Mouse (Mus musculus) heart, embryonic 14.5 days (tissue): Measurements from ENCODE around the gene Capn7. TPM values are rescaled to one million over a fixed set of nuclear protein-coding genes. Genes with fewer than 3 reads are reported as not detected.

ENCODE experiments used
- ATAC-seq: fragments of 200-750 bp; cut with Nextera tagmentation; 2 replicates; pipeline ENCODE4 v1.8.0; 2017; ENCODE audit warnings: low read depth, moderate TSS enrichment; ENCODE audit not compliant: insufficient number of reproducible peaks, insufficient read depth, low FRiP score
- H3K27ac ChIP-seq, 2 experiments: fragments of 200-500 bp in 1 of 2; fragments of 300-500 bp in 1 of 2; sonication (generic) in 1 of 2; replicated peaks in 1 of 2; 2 replicates each; pipeline ENCODE4 v1.5.1; 2012 to 2014; ENCODE audit warnings: low read depth in 2 of 2, low read length in 2 of 2, control low read depth in 1 of 2, mild to moderate bottlenecking in 1 of 2, mixed read lengths in 1 of 2; ENCODE audit not compliant: control insufficient read depth in 1 of 2, insufficient read depth in 1 of 2
- H3K27me3 ChIP-seq: fragments of 300-500 bp; sonication (generic); 2 replicates; pipeline ENCODE4 v1.6.1; 2014; ENCODE audit warnings: mild to moderate bottlenecking, low read length, control low read depth; ENCODE audit not compliant: control insufficient read depth, insufficient read depth
- H3K36me3 ChIP-seq: fragments of 300-500 bp; sonication (generic); 2 replicates; pipeline ENCODE4 v1.6.1; 2014; ENCODE audit warnings: mild to moderate bottlenecking, control low read depth, low read length, mixed read lengths; ENCODE audit not compliant: control insufficient read depth, insufficient read depth
- H3K4me1 ChIP-seq, 2 experiments: fragments of 200-500 bp in 1 of 2; fragments of 300-500 bp in 1 of 2; sonication (generic) in 1 of 2; 2 replicates each; pipeline ENCODE4 v1.6.1; 2012 to 2014; ENCODE audit warnings: low read length in 2 of 2, control low read depth in 1 of 2, mixed read lengths in 1 of 2; ENCODE audit not compliant: control insufficient read depth in 2 of 2, insufficient read depth in 2 of 2
- H3K4me2 ChIP-seq: fragments of 300-500 bp; sonication (generic); 2 replicates; pipeline ENCODE4 v1.6.1; 2014; ENCODE audit warnings: mild to moderate bottlenecking, low read length
- H3K4me3 ChIP-seq, 2 experiments: fragments of 200-500 bp in 1 of 2; fragments of 300-500 bp in 1 of 2; sonication (generic) in 1 of 2; 2 replicates each; pipeline ENCODE4 v1.5.1; 2012 to 2014; ENCODE audit warnings: low read length in 2 of 2, mild to moderate bottlenecking in 2 of 2, control low read depth in 1 of 2, low read depth in 1 of 2, moderate library complexity in 1 of 2; ENCODE audit not compliant: control insufficient read depth in 1 of 2, insufficient read depth in 1 of 2
- H3K9ac ChIP-seq: fragments of 300-500 bp; sonication (generic); 2 replicates; pipeline ENCODE4 v1.6.1; 2014; ENCODE audit warnings: mild to moderate bottlenecking, low read length
- H3K9me3 ChIP-seq: fragments of 300-500 bp; sonication (generic); 2 replicates; pipeline ENCODE4 v1.6.1; 2016; ENCODE audit warnings: low read length, control low read depth; ENCODE audit not compliant: control insufficient read depth
- WGBS: fragments of 180-500 bp; shearing (Covaris S2); extraction: QIAGEN DNeasy Blood & Tissue Kit; methylation state at CpG from one replicate; pipeline ENCODE4 v1.1.7; 2014; 5-methylcytosine and 5-hydroxymethylcytosine counted together
- polyA plus RNA-seq: library from polyadenylated mRNA; unstranded; fragments of >200 nt; fragmentation: Nextera tagmentation; extraction: Ambion mirVana; gene quantifications from 2 replicates; pipeline ENCODE4 v1.2.1, GENCODE M21; 2014

The Capn7 gene
- polyA plus RNA-seq: 44.9 and 45.9 TPM in 2 replicates

DNA sequence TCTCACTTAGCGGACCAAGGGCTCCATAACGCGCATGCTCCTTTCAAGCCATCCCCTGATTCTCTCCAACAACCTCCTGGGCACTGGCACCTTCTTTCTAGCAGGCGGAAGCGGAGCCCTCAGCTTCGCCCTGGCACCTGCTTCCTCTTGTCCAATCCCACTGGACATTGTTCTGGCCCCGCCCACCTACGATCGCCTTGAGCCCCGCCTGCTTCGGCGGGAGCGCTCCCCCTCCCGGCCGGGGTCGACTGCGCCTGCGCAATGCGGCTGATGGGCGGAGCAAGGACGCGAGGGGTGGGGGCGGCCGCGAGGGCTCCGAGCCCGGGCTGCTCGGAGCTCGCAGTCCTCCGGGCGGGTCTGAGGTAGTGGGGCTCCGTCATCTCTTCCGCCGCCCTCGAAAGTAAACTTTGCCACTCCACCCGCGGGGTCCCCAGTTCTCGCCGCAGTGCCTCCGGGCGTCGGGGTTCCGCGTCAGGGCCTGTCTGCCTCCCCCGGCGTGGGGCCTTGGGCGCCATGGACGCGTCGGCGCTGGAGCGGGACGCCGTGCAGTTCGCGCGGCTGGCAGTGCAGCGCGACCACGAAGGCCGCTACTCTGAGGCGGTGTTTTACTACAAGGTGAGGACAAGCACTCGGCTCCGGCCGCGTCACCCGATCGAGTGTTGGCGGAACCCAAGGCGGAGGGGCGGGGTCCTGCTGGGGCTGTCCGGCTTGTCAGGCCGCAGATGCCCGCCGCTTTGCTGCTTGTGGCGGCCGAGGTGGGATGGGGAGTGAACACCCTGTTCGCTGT is at the start of gene Capn7:
Capn7 (plus strand) TSS at position 270 of the 787 bp plus-strand sequence.
- Histone ChIP-seq H3K4me2 (peak within 1 kb of the TSS; percentile 85), H3K9ac (peak within 1 kb of the TSS; percentile 90), H3K4me3 (peak within 1 kb of the TSS; percentile 79), H3K9me3 (no peaks in the 10 kb centered on the region), H3K27me3 (no peaks in the 10 kb centered on the region), H3K4me1 (peaks cover 3 to 14% of the 10 kb centered on the region in 2 experiments), H3K36me3 (peaks cover 10% of the 10 kb centered on the region), H3K27ac (peak within 1 kb of the TSS; percentile 95 to 97)
- WGBS: under 1% methylated on average over 78 of the region's 78 CpGs
- peak; percentile 97 for ATAC-seq

- no peak overlapping the region for H3K4me3 ChIP-seq
- H3K4me1 ChIP-seq: no peaks in the 10 kb centered on the region
- no peak for ATAC-seq
- H3K9me3 ChIP-seq: no peaks in the 10 kb centered on the region
- H3K27me3 ChIP-seq: no peaks in the 10 kb centered on the region
- H3K36me3 ChIP-seq: no peaks in the 10 kb centered on the region
- H3K9ac ChIP-seq: no peak overlapping the region
- WGBS: 63% methylated on average over 3 of the region's 3 CpGs
- no peak overlapping the region for H3K4me2 ChIP-seq
- H3K27ac ChIP-seq: no peak overlapping the region
These were observed 23.2 kb upstream of the Capn7 start for GRCm38 (mm10) chr14:31313192-31313591.

DNA sequence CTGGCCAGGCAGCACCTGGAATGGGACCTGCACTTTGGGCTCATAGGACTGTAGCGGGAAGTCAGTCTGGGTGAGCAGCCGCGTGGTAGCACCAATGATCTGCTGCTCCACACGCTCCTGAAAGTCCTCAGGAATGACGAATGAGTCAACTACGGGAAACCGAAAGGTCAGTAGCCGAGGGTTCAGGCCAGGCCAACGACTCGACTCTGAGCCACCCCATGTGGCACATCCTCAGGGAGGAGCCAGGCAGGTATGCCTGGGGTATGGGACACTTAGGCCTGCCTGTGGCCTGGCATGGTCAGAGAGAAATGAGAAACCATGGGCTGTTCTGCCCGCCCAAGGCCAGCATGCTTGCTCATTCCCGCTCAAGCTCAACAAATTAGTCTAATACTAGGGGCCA is 19.8 kb upstream of the Capn7 start:
- H3K27ac ChIP-seq: no peak overlapping the region
- H3K4me2 ChIP-seq: no peak overlapping the region
- H3K9ac ChIP-seq: no peak overlapping the region
- H3K27me3 ChIP-seq: no peaks in the 10 kb centered on the region
- H3K4me3 ChIP-seq: no peak overlapping the region
- ATAC-seq: no peak
- H3K9me3 ChIP-seq: no peaks in the 10 kb centered on the region
- 86% methylated on average over 12 of the region's 12 CpGs for WGBS
- H3K36me3 ChIP-seq: no peaks in the 10 kb centered on the region
- no peaks in the 10 kb centered on the region for H3K4me1 ChIP-seq

DNA sequence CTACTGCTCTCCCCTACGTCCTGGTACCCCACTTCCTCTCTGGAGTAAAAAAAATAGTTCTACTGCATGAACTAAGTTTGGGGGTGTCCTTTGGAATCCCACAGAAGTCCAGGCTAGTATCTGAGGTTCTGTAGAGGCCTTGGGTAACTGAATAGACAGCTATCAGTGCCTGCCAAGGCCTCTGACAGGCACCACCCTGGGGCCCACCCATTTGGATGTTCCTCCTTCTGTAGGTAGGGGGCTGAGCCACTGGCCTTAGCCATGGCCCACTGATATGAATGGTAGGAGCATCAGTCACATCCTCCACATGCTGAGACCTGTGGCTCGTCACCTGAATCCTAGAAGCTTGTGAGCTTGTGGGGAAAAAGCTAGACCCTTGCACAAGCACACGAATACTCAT is 18.7 kb upstream of the Capn7 start:
- no peaks in the 10 kb centered on the region for H3K9me3 ChIP-seq
- no peaks in the 10 kb centered on the region for H3K36me3 ChIP-seq
- no peak overlapping the region for H3K27ac ChIP-seq
- no peak for ATAC-seq
- no peaks in the 10 kb centered on the region for H3K4me1 ChIP-seq
- H3K4me2 ChIP-seq: no peak overlapping the region
- no peak overlapping the region for H3K4me3 ChIP-seq
- no peak overlapping the region for H3K9ac ChIP-seq
- no peaks in the 10 kb centered on the region for H3K27me3 ChIP-seq
- WGBS: 74% methylated on average over 3 of the region's 3 CpGs

DNA sequence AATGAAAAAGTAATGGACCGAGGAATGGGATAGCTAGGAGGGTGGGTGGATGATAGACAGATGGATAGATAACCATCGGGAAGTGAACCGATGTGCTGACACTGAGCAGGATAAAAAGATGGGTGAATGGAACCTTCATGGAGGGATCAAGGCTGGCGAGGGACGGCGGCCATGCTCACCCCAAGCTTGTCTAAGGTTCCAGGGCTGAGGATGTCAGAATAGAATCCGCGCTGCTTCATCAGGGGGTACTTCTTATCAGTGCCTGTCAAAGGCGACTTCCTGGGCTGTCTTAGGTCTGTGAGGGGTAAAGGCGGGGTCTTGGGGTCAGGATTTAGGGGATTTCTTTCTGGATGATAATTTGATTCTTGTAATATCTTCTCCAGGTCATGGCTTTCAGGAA is 16.9 kb upstream of the Capn7 start:
- Histone ChIP-seq H3K4me2 (no peak overlapping the region), H3K4me1 (peaks cover 5 to 6% of the 10 kb centered on the region in 2 experiments; a peak in 2 of 4 replicates), H3K27ac (no peak overlapping the region), H3K9me3 (no peaks in the 10 kb centered on the region), H3K9ac (no peak overlapping the region), H3K27me3 (no peaks in the 10 kb centered on the region), H3K36me3 (no peaks in the 10 kb centered on the region), H3K4me3 (no peak overlapping the region)
- 61% methylated on average over 10 of the region's 10 CpGs for WGBS
- no peak for ATAC-seq

DNA sequence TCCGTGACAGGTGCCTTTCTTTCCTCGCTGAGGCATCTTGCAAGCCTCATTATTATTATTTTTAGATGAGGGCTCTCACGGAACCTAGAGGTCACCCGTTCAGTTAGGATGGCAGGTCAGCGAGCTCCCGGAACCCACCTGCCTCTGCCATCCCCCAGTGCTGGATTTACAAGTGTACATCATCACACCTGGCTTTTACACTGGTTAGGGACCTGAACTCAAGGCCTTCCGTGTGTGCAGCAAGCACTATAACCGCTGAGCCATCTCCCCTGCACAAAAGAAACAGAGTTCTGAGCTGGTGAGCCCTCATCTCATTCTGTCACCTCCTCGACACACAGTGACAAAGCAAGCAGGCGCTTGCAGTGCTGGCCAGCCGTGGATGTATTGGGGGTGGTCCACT is 15.3 kb upstream of the Capn7 start:
- H3K27me3 ChIP-seq: no peaks in the 10 kb centered on the region
- no peak overlapping the region for H3K27ac ChIP-seq
- no peak overlapping the region for H3K4me2 ChIP-seq
- no peak overlapping the region for H3K9ac ChIP-seq
- peaks cover 5 to 6% of the 10 kb centered on the region in 2 experiments; a peak in 2 of 4 replicates for H3K4me1 ChIP-seq
- no peaks in the 10 kb centered on the region for H3K36me3 ChIP-seq
- H3K9me3 ChIP-seq: no peaks in the 10 kb centered on the region
- H3K4me3 ChIP-seq: no peak overlapping the region
- no peak for ATAC-seq
- 75% methylated on average over 11 of the region's 11 CpGs for WGBS

DNA sequence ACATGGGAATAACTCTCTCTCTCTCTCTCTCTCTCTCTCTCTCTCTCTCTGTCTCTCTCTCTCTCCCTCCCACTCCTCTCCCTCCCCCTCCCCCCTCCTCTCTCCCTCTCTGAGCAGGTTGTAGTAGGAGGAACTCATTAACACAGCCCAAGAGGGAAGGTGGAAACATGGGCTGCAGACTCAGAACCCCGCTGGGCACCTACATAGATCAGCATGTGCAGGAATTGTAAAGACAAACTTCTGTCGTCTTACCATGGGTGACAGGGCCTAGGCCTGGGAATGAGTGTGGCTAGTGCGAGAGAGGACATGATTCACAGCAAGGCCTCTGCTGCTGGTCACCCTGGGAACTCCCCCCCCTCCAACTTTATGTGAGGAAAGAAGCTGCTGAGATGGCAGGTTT is 14.2 kb upstream of the Capn7 start:
- H3K36me3 ChIP-seq: no peaks in the 10 kb centered on the region
- H3K4me2 ChIP-seq: no peak overlapping the region
- no peaks in the 10 kb centered on the region for H3K27me3 ChIP-seq
- H3K4me3 ChIP-seq: no peak overlapping the region
- H3K9me3 ChIP-seq: no peaks in the 10 kb centered on the region
- ATAC-seq: no peak
- H3K9ac ChIP-seq: no peak overlapping the region
- WGBS: 85% methylated on average over 3 of the region's 3 CpGs
- peaks cover 5 to 6% of the 10 kb centered on the region in 2 experiments; a peak in 2 of 4 replicates for H3K4me1 ChIP-seq
- H3K27ac ChIP-seq: no peak overlapping the region
